Mouse (Mus musculus): Measurements from ENCODE around the gene Zbed6. TPM values are rescaled to one million over a fixed set of nuclear protein-coding genes. Genes with fewer than 3 reads are reported as not detected.

Gene Zbed6
- total and polyA plus RNA-seq, 2 experiments = 2.0 to 9.4 TPM

GRCm38 (mm10) chr1:133694301-133694700 lies 33.6 kb upstream of the Zbed6 start:
- no peak for TF ChIP-seq POLR2A (IDR thresholded peaks at IDR 0.05; ENCODE audit: extremely low read depth, insufficient read depth, low read length)
- no peak for TF ChIP-seq CTCF (IDR thresholded peaks at IDR 0.05; ENCODE audit: low read depth, low read length)
- 17% methylated on average over 1 of the region's 1 CpGs for WGBS
- Histone ChIP-seq H3K36me3 (ENCODE audit: control insufficient read depth, insufficient read depth, low read length) (no peaks in the 10 kb centered on the region), H3K9ac (ENCODE audit: low read depth, low read length) (no peak overlapping the region), H3K4me1 (ENCODE audit: control insufficient read depth, insufficient read depth, low read length) (peaks cover 26% of the 10 kb centered on the region), H3K27ac (replicated peaks; ENCODE audit: insufficient read depth, low read depth, low read length) (peak overlapping the region; percentile 86), H3K79me2 (ENCODE audit: control insufficient read depth, insufficient read depth, low read length) (no peaks in the 10 kb centered on the region), H3K27me3 (ENCODE audit: control insufficient read depth, insufficient read depth, low read length) (no peaks in the 10 kb centered on the region), H3K4me3 (ENCODE audit: insufficient read depth, low read depth, low read length) (no peak overlapping the region)
- DNase-seq (ENCODE audit: extremely low read depth, low read depth, low spot score) = peak; percentile 94

GRCm38 (mm10) chr1:133693536-133694114 lies 32.9 kb upstream of the Zbed6 start:
- Histone ChIP-seq H3K4me1 (ENCODE audit: control insufficient read depth, insufficient read depth, low read length) (peaks cover 26% of the 10 kb centered on the region), H3K27me3 (ENCODE audit: control insufficient read depth, insufficient read depth, low read length) (no peaks in the 10 kb centered on the region), H3K27ac (replicated peaks; ENCODE audit: insufficient read depth, low read depth, low read length) (peak overlapping the region; percentile 86), H3K4me3 (ENCODE audit: insufficient read depth, low read depth, low read length) (no peak overlapping the region), H3K79me2 (ENCODE audit: control insufficient read depth, insufficient read depth, low read length) (no peaks in the 10 kb centered on the region), H3K9ac (ENCODE audit: low read depth, low read length) (peak overlapping the region; percentile 17; the same call in 1 of the 2 replicates), H3K36me3 (ENCODE audit: control insufficient read depth, insufficient read depth, low read length) (no peaks in the 10 kb centered on the region)
- no peak for DNase-seq (ENCODE audit: extremely low read depth, low read depth, low spot score)
- WGBS = 72% methylated on average over 11 of the region's 11 CpGs
- no peak for TF ChIP-seq CTCF (IDR thresholded peaks at IDR 0.05; ENCODE audit: low read depth, low read length)
- TF ChIP-seq POLR2A (IDR thresholded peaks at IDR 0.05; ENCODE audit: extremely low read depth, insufficient read depth, low read length) = no peak

- WGBS = 60% methylated on average over 4 of the region's 4 CpGs
- TF ChIP-seq CTCF (IDR thresholded peaks at IDR 0.05; ENCODE audit: low read depth, low read length) (no peak), POLR2A (IDR thresholded peaks at IDR 0.05; ENCODE audit: extremely low read depth, insufficient read depth, low read length) (no peak)
- Histone ChIP-seq H3K79me2 (ENCODE audit: control insufficient read depth, insufficient read depth, low read length) (no peaks in the 10 kb centered on the region), H3K36me3 (ENCODE audit: control insufficient read depth, insufficient read depth, low read length) (no peaks in the 10 kb centered on the region), H3K4me3 (ENCODE audit: insufficient read depth, low read depth, low read length) (no peak overlapping the region), H3K4me1 (ENCODE audit: control insufficient read depth, insufficient read depth, low read length) (peaks cover 26% of the 10 kb centered on the region), H3K27ac (replicated peaks; ENCODE audit: insufficient read depth, low read depth, low read length) (no peak overlapping the region), H3K27me3 (ENCODE audit: control insufficient read depth, insufficient read depth, low read length) (no peaks in the 10 kb centered on the region), H3K9ac (ENCODE audit: low read depth, low read length) (no peak overlapping the region)
- DNase-seq (ENCODE audit: extremely low read depth, low read depth, low spot score) = no peak
These were observed 31.5 kb upstream of the Zbed6 start for GRCm38 (mm10) chr1:133692195-133692594.

GRCm38 (mm10) chr1:133691046-133691445 lies 30.4 kb upstream of the Zbed6 start:
- no peak for DNase-seq (ENCODE audit: extremely low read depth, low read depth, low spot score)
- Histone ChIP-seq H3K9ac (ENCODE audit: low read depth, low read length) (no peak overlapping the region), H3K27ac (replicated peaks; ENCODE audit: insufficient read depth, low read depth, low read length) (no peak overlapping the region), H3K36me3 (ENCODE audit: control insufficient read depth, insufficient read depth, low read length) (no peaks in the 10 kb centered on the region), H3K4me1 (ENCODE audit: control insufficient read depth, insufficient read depth, low read length) (peaks cover 26% of the 10 kb centered on the region), H3K27me3 (ENCODE audit: control insufficient read depth, insufficient read depth, low read length) (no peaks in the 10 kb centered on the region), H3K4me3 (ENCODE audit: insufficient read depth, low read depth, low read length) (no peak overlapping the region), H3K79me2 (ENCODE audit: control insufficient read depth, insufficient read depth, low read length) (no peaks in the 10 kb centered on the region)
- TF ChIP-seq CTCF (IDR thresholded peaks at IDR 0.05; ENCODE audit: low read depth, low read length) (no peak), POLR2A (IDR thresholded peaks at IDR 0.05; ENCODE audit: extremely low read depth, insufficient read depth, low read length) (no peak)
- 46% methylated on average over 6 of the region's 6 CpGs for WGBS

GRCm38 (mm10) chr1:133689897-133690296 lies 29.2 kb upstream of the Zbed6 start, which contains the start of gene Lax1:
Gene Lax1 (minus strand): TSS chr1:133690108.
- Histone ChIP-seq H3K79me2 (ENCODE audit: control insufficient read depth, insufficient read depth, low read length) (no peaks in the 10 kb centered on the region), H3K4me1 (ENCODE audit: control insufficient read depth, insufficient read depth, low read length) (peaks cover 18% of the 10 kb centered on the region), H3K4me3 (ENCODE audit: insufficient read depth, low read depth, low read length) (no peak within 1 kb of the TSS), H3K36me3 (ENCODE audit: control insufficient read depth, insufficient read depth, low read length) (no peaks in the 10 kb centered on the region), H3K9ac (ENCODE audit: low read depth, low read length) (no peak within 1 kb of the TSS), H3K27me3 (ENCODE audit: control insufficient read depth, insufficient read depth, low read length) (no peaks in the 10 kb centered on the region), H3K27ac (replicated peaks; ENCODE audit: insufficient read depth, low read depth, low read length) (no peak within 1 kb of the TSS)
- no peak for DNase-seq (ENCODE audit: extremely low read depth, low read depth, low spot score)
- WGBS = 53% methylated on average over 6 of the region's 6 CpGs
- no peak for TF ChIP-seq POLR2A (IDR thresholded peaks at IDR 0.05; ENCODE audit: extremely low read depth, insufficient read depth, low read length)

- Histone ChIP-seq H3K27ac (replicated peaks; ENCODE audit: insufficient read depth, low read depth, low read length) (no peak overlapping the region), H3K79me2 (ENCODE audit: control insufficient read depth, insufficient read depth, low read length) (no peaks in the 10 kb centered on the region), H3K9ac (ENCODE audit: low read depth, low read length) (no peak overlapping the region), H3K36me3 (ENCODE audit: control insufficient read depth, insufficient read depth, low read length) (no peaks in the 10 kb centered on the region), H3K4me3 (ENCODE audit: insufficient read depth, low read depth, low read length) (no peak overlapping the region), H3K4me1 (ENCODE audit: control insufficient read depth, insufficient read depth, low read length) (peaks cover 6% of the 10 kb centered on the region; the same call in 1 of the 2 replicates), H3K27me3 (ENCODE audit: control insufficient read depth, insufficient read depth, low read length) (no peaks in the 10 kb centered on the region)
- DNase-seq (ENCODE audit: extremely low read depth, low read depth, low spot score) = no peak
- 86% methylated on average over 7 of the region's 7 CpGs for WGBS
- TF ChIP-seq POLR2A (IDR thresholded peaks at IDR 0.05; ENCODE audit: extremely low read depth, insufficient read depth, low read length) = no peak
- no peak for TF ChIP-seq CTCF (IDR thresholded peaks at IDR 0.05; ENCODE audit: low read depth, low read length)
These were observed 27.6 kb upstream of the Zbed6 start for GRCm38 (mm10) chr1:133688301-133688700.

Data from liver, adult 2 months (tissue).